Mouse (Mus musculus) central nervous system, embryonic 11.5 days (tissue): Measurements from ENCODE around the gene Ccdc106. TPM values are rescaled to one million over a fixed set of nuclear protein-coding genes. Genes with fewer than 3 reads are reported as not detected.

Source experiments
- polyA plus RNA-seq: library from polyadenylated mRNA; depleted of rRNA; stranded (reverse); fragments of >200 nt; gene quantifications from 2 replicates; pipeline ENCODE4 v1.2.3, GENCODE M21; 2012; rRNA removed

The Ccdc106 gene
- polyA plus RNA-seq, result 11.1 and 13.0 TPM in 2 replicates

GRCm38 (mm10) chr7:5020000-5020681 is at the start of gene Ccdc106, which contains the start of gene Zfp865:
Gene Ccdc106, plus strand, starts transcription at chr7:5020553.
Gene Zfp865, plus strand, starts transcription at chr7:5020376.

GRCm38 (mm10) chr7:4971068-4971467 is 49.3 kb upstream of the Ccdc106 start, which contains the start of gene Sbk3:
Gene Sbk3, minus strand, starts transcription at chr7:4971168.

GRCm38 (mm10) chr7:4996003-4996895 is 24.1 kb upstream of the Ccdc106 start, which contains the start of gene Zfp579:
Gene Zfp579, minus strand, starts transcription at chr7:4996158.

GRCm38 (mm10) chr7:5014251-5015117 is 5.9 kb upstream of the Ccdc106 start, which contains the start of the genes Zfp524 and Fiz1:
Gene Zfp524, plus strand, starts transcription at chr7:5014415.
Gene Fiz1, minus strand, starts transcription at chr7:5014697.

GRCm38 (mm10) chr7:5015118-5016001 is 5.0 kb upstream of the Ccdc106 start, which contains the start of gene Gm44973:
Gene Gm44973, plus strand, starts transcription at chr7:5015496.

GRCm38 (mm10) chr7:5033818-5034217 is 13.5 kb downstream of the Ccdc106 start, which contains the start of gene 4632433K11Rik:
Gene 4632433K11Rik, plus strand, starts transcription at chr7:5034118.

GRCm38 (mm10) chr7:5038109-5038732 is 17.9 kb downstream of the Ccdc106 start, which contains the start of gene Zfp784:
Gene Zfp784, minus strand, starts transcription at chr7:5038446.

GRCm38 (mm10) chr7:5051193-5052192 is 31.1 kb downstream of the Ccdc106 start, which contains the start of gene Zfp580:
Gene Zfp580, plus strand, starts transcription at chr7:5051538.

GRCm38 (mm10) chr7:5061774-5062359 is 41.5 kb downstream of the Ccdc106 start, which contains the start of gene U2af2:
Gene U2af2, plus strand, starts transcription at chr7:5062143.

GRCm38 (mm10) chr7:5080010-5080751 is 59.8 kb downstream of the Ccdc106 start, which contains the start of gene Epn1:
Gene Epn1, plus strand, starts transcription at chr7:5080235.

Other genes with a start within 250 kb of the Ccdc106 start
- gene Fam71e2, start 249.3 kb upstream of the Ccdc106 start, polyA plus RNA-seq, result not detected in 2 replicates
- gene Il11, start 237.7 kb upstream of the Ccdc106 start, polyA plus RNA-seq, result 0.10 and 0.12 TPM in 2 replicates
- gene Tmem190, start 237.6 kb upstream of the Ccdc106 start, polyA plus RNA-seq, result not detected in 2 replicates
- 2.8 and 3.2 TPM in 2 replicates for gene Tmem238, start 230.9 kb upstream of the Ccdc106 start, polyA plus RNA-seq
- 672 and 775 TPM in 2 replicates for gene Rpl28, start 227.7 kb upstream of the Ccdc106 start, polyA plus RNA-seq
- 468 and 512 TPM in 2 replicates for gene Ube2s, start 208.0 kb upstream of the Ccdc106 start, polyA plus RNA-seq
- 14.0 and 22.4 TPM in 2 replicates for gene Shisa7, start 175.9 kb upstream of the Ccdc106 start, polyA plus RNA-seq
- gene Isoc2b, start 150.3 kb upstream of the Ccdc106 start, polyA plus RNA-seq, result 2.3 and 2.8 TPM in 2 replicates
- gene Isoc2a, start 143.4 kb upstream of the Ccdc106 start, polyA plus RNA-seq, result 9.2 TPM in 2 replicates
- gene Gm36210, start 114.0 kb upstream of the Ccdc106 start, polyA plus RNA-seq, result 0.17 and 0.24 TPM in 2 replicates
- gene Zfp628, start 105.3 kb upstream of the Ccdc106 start, polyA plus RNA-seq, result 11.2 and 12.9 TPM in 2 replicates
- gene Nat14, start 98.5 kb upstream of the Ccdc106 start, polyA plus RNA-seq, result 7.2 and 22.6 TPM in 2 replicates
- gene Ssc5d, start 94.8 kb upstream of the Ccdc106 start, polyA plus RNA-seq, result 5.9 and 6.9 TPM in 2 replicates
- gene Sbk2, start 56.1 kb upstream of the Ccdc106 start, polyA plus RNA-seq, result 0.41 and 0.44 TPM in 2 replicates
- 0.06 and 0.21 TPM in 2 replicates for gene Sbk3, start 49.4 kb upstream of the Ccdc106 start, polyA plus RNA-seq
- gene Zfp579, start 24.4 kb upstream of the Ccdc106 start, polyA plus RNA-seq, result 98.6 and 106 TPM in 2 replicates
- gene Zfp524, start 6.1 kb upstream of the Ccdc106 start, polyA plus RNA-seq, result 6.5 and 9.5 TPM in 2 replicates
- 48.2 and 52.4 TPM in 2 replicates for gene Fiz1, start 5.9 kb upstream of the Ccdc106 start, polyA plus RNA-seq
- not detected in 2 replicates for gene Gm44973, start 5.1 kb upstream of the Ccdc106 start, polyA plus RNA-seq
- gene Zfp865, start 177 bp upstream of the Ccdc106 start, polyA plus RNA-seq, result 34.0 and 43.5 TPM in 2 replicates
- gene 4632433K11Rik, start 13.6 kb downstream of the Ccdc106 start, polyA plus RNA-seq, result not detected in 2 replicates
- gene Zfp784, start 17.9 kb downstream of the Ccdc106 start, polyA plus RNA-seq, result 2.4 and 4.1 TPM in 2 replicates
- gene Zfp580, start 31.0 kb downstream of the Ccdc106 start, polyA plus RNA-seq, result 32.5 and 35.1 TPM in 2 replicates
- 437 and 455 TPM in 2 replicates for gene U2af2, start 41.6 kb downstream of the Ccdc106 start, polyA plus RNA-seq
- 105 and 111 TPM in 2 replicates for gene Epn1, start 59.7 kb downstream of the Ccdc106 start, polyA plus RNA-seq
- gene Rfpl4, start 96.4 kb downstream of the Ccdc106 start, polyA plus RNA-seq, result not detected in 2 replicates
- gene Rasl2-9, start 105.4 kb downstream of the Ccdc106 start, polyA plus RNA-seq, result 0.13 and 0.50 TPM in 2 replicates
- gene Vmn1r55, start 129.1 kb downstream of the Ccdc106 start, polyA plus RNA-seq, result not detected in 2 replicates
- gene Vmn1r56, start 176.2 kb downstream of the Ccdc106 start, polyA plus RNA-seq, result not detected in 2 replicates
- not detected in 2 replicates for gene Vmn1r57, start 197.9 kb downstream of the Ccdc106 start, polyA plus RNA-seq